Mouse (Mus musculus): Measurements from ENCODE around the gene Nmnat2. TPM values are rescaled to one million over a fixed set of nuclear protein-coding genes. Genes with fewer than 3 reads are reported as not detected.

The Nmnat2 gene
- polyA plus RNA-seq, 1 experiment from 2014 or later = 8.7 TPM

- WGBS = 90% methylated on average over 11 of the region's 11 CpGs
- Histone ChIP-seq H3K27ac (no peak overlapping the region), H3K36me3 (replicated peaks) (no peaks in the 10 kb centered on the region), H3K4me1 (peaks cover 26% of the 10 kb centered on the region), H3K9me3 (no peaks in the 10 kb centered on the region), H3K27me3 (ENCODE audit: poor library complexity, severe bottlenecking) (no peaks in the 10 kb centered on the region), H3K4me3 (no peak overlapping the region)
- DNase-seq (ENCODE audit: extremely low spot score, low spot score) = no peak
These were observed 175.4 kb downstream of the Nmnat2 start for GRCm38 (mm10) chr1:153129992-153130713.

GRCm38 (mm10) chr1:153133865-153134781, 179.3 kb downstream of the Nmnat2 start:
- peaks cover 26% of the 10 kb centered on the region for H3K4me1 ChIP-seq
- no peaks in the 10 kb centered on the region for H3K36me3 ChIP-seq (replicated peaks)
- H3K9me3 ChIP-seq = no peaks in the 10 kb centered on the region
- WGBS = 18% methylated on average over 9 of the region's 9 CpGs
- H3K27ac ChIP-seq = peak overlapping the region; percentile 77
- no peak for DNase-seq (ENCODE audit: extremely low spot score, low spot score)
- H3K27me3 ChIP-seq (ENCODE audit: poor library complexity, severe bottlenecking) = no peaks in the 10 kb centered on the region
- no peak overlapping the region for H3K4me3 ChIP-seq

DNA sequence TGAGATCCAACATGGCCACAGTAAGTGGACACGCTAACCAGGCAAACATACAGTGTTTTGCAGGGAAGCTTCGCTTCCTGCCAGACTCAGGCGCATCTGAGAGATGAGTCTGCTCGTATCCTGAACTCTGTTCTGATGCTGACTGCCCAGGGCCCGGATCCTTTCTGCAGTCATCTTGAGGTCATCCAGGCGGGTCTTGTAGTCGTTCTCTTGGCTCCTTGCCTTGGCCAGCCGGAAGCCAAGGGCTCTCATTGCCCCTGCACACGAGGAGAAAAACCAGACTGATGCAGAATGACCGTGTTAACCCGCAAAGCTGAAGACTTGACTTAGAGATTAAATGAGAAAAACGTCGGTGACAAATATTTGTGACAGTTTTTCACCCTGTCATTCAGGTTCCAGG, 181.9 kb downstream of the Nmnat2 start:
- Histone ChIP-seq H3K9me3 (no peaks in the 10 kb centered on the region), H3K27ac (no peak overlapping the region)
- WGBS = 90% methylated on average over 13 of the region's 13 CpGs

DNA sequence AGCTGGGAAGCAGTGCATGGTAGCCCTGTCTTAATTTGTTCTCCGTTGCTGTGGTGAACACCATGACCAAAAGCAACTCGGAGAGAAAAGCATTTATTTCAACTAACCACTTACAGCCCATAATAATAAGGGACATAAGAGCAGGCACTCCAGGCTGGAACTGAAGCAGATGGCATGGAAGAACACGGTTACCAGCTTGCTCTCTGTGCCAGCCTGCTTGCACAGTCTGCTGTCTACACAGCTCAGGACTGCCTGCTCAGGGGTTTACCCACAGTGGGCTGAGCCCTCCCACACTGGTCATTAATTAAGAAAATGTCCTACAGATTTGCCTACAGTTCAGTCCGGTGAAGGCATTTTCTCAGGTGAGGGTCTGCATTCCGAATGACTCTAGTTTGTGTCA, 183.7 kb downstream of the Nmnat2 start:
- Histone ChIP-seq H3K9me3 (no peaks in the 10 kb centered on the region), H3K4me3 (no peak overlapping the region), H3K27ac (no peak overlapping the region), H3K4me1 (peaks cover 19% of the 10 kb centered on the region), H3K27me3 (ENCODE audit: poor library complexity, severe bottlenecking) (no peaks in the 10 kb centered on the region), H3K36me3 (replicated peaks) (no peaks in the 10 kb centered on the region)
- no peak for DNase-seq (ENCODE audit: extremely low spot score, low spot score)
- 82% methylated on average over 5 of the region's 5 CpGs for whole genome bisulfite sequencing

More for the DNA sequence above, 181.9 kb downstream of the Nmnat2 start:
- Histone ChIP-seq H3K4me3 (no peak overlapping the region), H3K27me3 (ENCODE audit: poor library complexity, severe bottlenecking) (no peaks in the 10 kb centered on the region), H3K4me1 (peaks cover 28% of the 10 kb centered on the region), H3K36me3 (replicated peaks) (no peaks in the 10 kb centered on the region)
- DNase-seq (ENCODE audit: extremely low spot score, low spot score) = no peak

DNA sequence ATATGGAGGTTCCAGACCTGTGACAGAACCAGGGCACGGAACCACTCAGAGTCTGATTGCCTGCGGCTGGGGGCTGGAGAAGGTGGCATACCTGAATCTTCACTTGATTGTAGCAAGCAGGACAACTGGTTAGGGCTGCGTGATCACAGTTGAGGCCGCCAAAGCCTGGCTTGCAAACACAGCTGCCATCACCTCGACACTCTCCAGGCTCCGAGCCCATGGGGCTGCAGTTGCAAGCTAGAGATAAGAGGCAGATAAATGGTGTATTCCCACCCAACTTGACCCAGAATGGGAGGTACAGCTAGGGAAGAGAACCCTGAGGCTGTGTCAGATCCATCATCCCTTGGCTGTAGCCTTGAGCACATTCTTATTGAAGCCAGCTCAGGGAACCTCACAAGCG, 184.8 kb downstream of the Nmnat2 start:
- Histone ChIP-seq H3K4me1 (peaks cover 7% of the 10 kb centered on the region), H3K27ac (no peak overlapping the region), H3K9me3 (no peaks in the 10 kb centered on the region), H3K4me3 (no peak overlapping the region), H3K27me3 (ENCODE audit: poor library complexity, severe bottlenecking) (no peaks in the 10 kb centered on the region), H3K36me3 (replicated peaks) (no peaks in the 10 kb centered on the region)
- DNase-seq (ENCODE audit: extremely low spot score, low spot score) = no peak
- WGBS = 89% methylated on average over 7 of the region's 7 CpGs

- WGBS = 84% methylated on average over 11 of the region's 11 CpGs
- Histone ChIP-seq H3K36me3 (replicated peaks) (no peaks in the 10 kb centered on the region), H3K4me1 (peaks cover 3% of the 10 kb centered on the region), H3K9me3 (no peaks in the 10 kb centered on the region), H3K27me3 (ENCODE audit: poor library complexity, severe bottlenecking) (no peaks in the 10 kb centered on the region), H3K4me3 (no peak overlapping the region), H3K27ac (no peak overlapping the region)
- no peak for DNase-seq (ENCODE audit: extremely low spot score, low spot score)
These were observed 185.5 kb downstream of the Nmnat2 start for GRCm38 (mm10) chr1:153140265-153140664.

GRCm38 (mm10) chr1:153140747-153141228, 186.0 kb downstream of the Nmnat2 start:
- no peak for DNase-seq (ENCODE audit: extremely low spot score, low spot score)

GRCm38 (mm10) chr1:153144021-153144420, 189.2 kb downstream of the Nmnat2 start:
- peaks cover 9% of the 10 kb centered on the region for H3K4me1 ChIP-seq
- H3K36me3 ChIP-seq (replicated peaks) = no peaks in the 10 kb centered on the region
- DNase-seq (ENCODE audit: extremely low spot score, low spot score) = no peak
- H3K4me3 ChIP-seq = no peak overlapping the region
- 88% methylated on average over 11 of the region's 11 CpGs for WGBS
- no peak overlapping the region for H3K27ac ChIP-seq
- H3K9me3 ChIP-seq = no peaks in the 10 kb centered on the region
- no peaks in the 10 kb centered on the region for H3K27me3 ChIP-seq (ENCODE audit: poor library complexity, severe bottlenecking)

More at GRCm38 (mm10) chr1:153140747-153141228, 186.0 kb downstream of the Nmnat2 start:
- peaks cover 4% of the 10 kb centered on the region for H3K4me1 ChIP-seq
- no peaks in the 10 kb centered on the region for H3K27me3 ChIP-seq (ENCODE audit: poor library complexity, severe bottlenecking)
- H3K36me3 ChIP-seq (replicated peaks) = no peaks in the 10 kb centered on the region
- no peak overlapping the region for H3K4me3 ChIP-seq
- H3K9me3 ChIP-seq = no peaks in the 10 kb centered on the region
- WGBS = 57% methylated on average over 8 of the region's 8 CpGs
- H3K27ac ChIP-seq = no peak overlapping the region

DNA sequence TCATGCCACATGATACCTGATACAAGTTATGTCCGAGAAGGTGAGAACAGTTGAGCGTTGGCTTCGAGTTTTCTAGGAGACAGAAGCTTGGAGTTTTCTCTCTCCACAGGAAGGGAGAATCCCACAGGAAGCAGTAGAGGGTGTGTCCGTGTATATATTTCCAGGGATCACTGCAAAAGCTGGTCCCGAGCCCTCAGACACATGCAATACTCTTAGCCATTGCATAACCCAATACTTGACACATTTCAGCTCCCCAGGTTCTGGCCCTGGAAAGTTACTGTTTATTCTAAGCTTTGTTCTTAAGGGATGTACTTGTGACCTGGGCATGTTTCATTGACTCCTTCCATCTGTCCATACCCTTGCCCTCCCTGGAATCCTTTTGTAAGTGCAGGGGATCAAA, 191.0 kb downstream of the Nmnat2 start:
- Histone ChIP-seq H3K27me3 (ENCODE audit: poor library complexity, severe bottlenecking) (no peaks in the 10 kb centered on the region), H3K36me3 (replicated peaks) (no peaks in the 10 kb centered on the region), H3K4me1 (peaks cover 7% of the 10 kb centered on the region), H3K4me3 (no peak overlapping the region), H3K27ac (0 out of 2 replicates have a peak overlapping the region, but pooled peaks have one; percentile 4), H3K9me3 (no peaks in the 10 kb centered on the region)
- WGBS = 89% methylated on average over 5 of the region's 5 CpGs
- no peak for DNase-seq (ENCODE audit: extremely low spot score, low spot score)

DNA sequence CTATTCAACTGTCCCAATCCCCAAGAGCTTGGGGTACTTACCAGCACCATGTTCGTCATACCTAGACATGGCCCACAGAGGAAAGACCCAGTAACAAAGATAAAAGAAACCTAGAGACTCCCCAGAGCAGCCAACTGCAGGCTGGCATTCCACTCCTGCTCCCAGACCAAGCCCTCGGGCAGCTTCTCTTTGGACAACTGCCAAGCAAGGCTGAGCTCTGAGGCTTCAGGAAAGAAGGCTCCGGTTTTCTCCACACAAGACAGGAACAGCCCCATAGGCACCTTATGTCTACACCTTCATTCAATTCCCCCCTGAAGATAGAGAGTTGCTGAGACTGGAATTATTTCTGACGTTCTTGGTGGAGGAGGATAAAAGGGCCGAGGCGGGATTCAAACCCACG, 197.8 kb downstream of the Nmnat2 start:
- H3K4me1 ChIP-seq = 0 out of 2 replicates have a peak, but pooled peaks cover 7% of the 10 kb centered on the region
- H3K27ac ChIP-seq = no peak overlapping the region
- no peaks in the 10 kb centered on the region for H3K9me3 ChIP-seq
- H3K4me3 ChIP-seq = no peak overlapping the region
- H3K27me3 ChIP-seq (ENCODE audit: poor library complexity, severe bottlenecking) = no peaks in the 10 kb centered on the region
- no peaks in the 10 kb centered on the region for H3K36me3 ChIP-seq (replicated peaks)
- no peak for DNase-seq (ENCODE audit: extremely low spot score, low spot score)
- whole genome bisulfite sequencing = 85% methylated on average over 7 of the region's 7 CpGs

GRCm38 (mm10) chr1:153153619-153154137, 198.9 kb downstream of the Nmnat2 start:
- 89% methylated on average over 10 of the region's 10 CpGs for WGBS
- no peaks in the 10 kb centered on the region for H3K9me3 ChIP-seq
- H3K36me3 ChIP-seq (replicated peaks) = no peaks in the 10 kb centered on the region
- H3K27me3 ChIP-seq (ENCODE audit: poor library complexity, severe bottlenecking) = no peaks in the 10 kb centered on the region
- no peak overlapping the region for H3K4me3 ChIP-seq
- 0 out of 2 replicates have a peak, but pooled peaks cover 7% of the 10 kb centered on the region for H3K4me1 ChIP-seq
- DNase-seq (ENCODE audit: extremely low spot score, low spot score) = no peak
- no peak overlapping the region for H3K27ac ChIP-seq

DNA sequence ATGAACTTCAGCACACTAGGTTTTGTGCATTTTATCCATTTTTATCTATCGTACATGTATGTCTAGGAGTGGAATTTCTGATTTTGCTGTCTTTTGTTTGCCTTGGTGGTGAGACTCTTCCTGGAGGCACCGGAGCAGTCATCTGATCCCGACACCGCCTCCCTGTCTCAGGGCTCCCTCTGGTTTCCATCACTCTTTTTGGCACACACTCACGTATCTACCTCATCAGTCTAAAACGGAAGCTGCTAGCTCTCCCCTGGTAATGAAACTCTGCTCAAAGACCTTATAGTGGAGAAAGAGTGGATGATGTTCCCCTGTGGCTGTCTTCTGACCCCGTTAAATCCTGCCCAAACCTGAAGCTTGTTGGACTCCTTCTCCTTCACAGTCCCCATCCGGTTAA, 200.6 kb downstream of the Nmnat2 start:
- Histone ChIP-seq H3K27me3 (ENCODE audit: poor library complexity, severe bottlenecking) (no peaks in the 10 kb centered on the region), H3K36me3 (replicated peaks) (no peaks in the 10 kb centered on the region), H3K4me3 (no peak overlapping the region), H3K9me3 (no peaks in the 10 kb centered on the region), H3K27ac (no peak overlapping the region), H3K4me1 (0 out of 2 replicates have a peak, but pooled peaks cover 7% of the 10 kb centered on the region)
- no peak for DNase-seq (ENCODE audit: extremely low spot score, low spot score)
- WGBS = 91% methylated on average over 8 of the region's 8 CpGs

Data from forebrain, embryonic 10.5 days (tissue).